Mouse (Mus musculus): Measurements from ENCODE around the gene Lilr4b.

DNA sequence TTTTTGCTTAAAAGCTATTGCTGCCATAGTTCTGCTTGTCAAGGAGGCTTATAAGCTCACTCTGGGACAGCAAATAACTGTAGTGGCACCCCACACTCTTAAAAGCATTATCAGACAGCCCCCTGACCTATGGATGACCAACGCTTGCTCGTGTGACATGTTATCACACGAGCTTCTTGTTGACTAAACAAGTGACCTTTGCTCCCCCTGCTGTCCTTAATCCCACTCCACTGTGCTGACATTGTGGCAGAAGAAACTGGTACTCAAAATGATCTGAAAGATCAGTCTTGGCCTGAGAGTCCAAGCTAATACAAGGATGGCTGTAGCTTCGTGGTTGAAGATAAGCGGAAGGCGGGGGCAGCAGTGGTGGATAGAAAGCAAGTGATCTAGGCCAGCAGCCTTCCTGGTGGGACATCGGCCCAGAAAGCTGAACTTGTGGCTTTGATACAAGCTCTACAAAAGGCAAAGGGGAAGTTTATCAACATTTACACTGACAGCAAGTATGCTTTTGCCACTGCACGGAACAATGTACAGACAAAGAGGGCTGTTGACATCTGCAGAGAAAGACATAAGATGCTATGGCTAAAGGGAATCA lies 48.5 kb downstream of the Lilr4b start:
- no peak for TF ChIP-seq POLR2A (IDR thresholded peaks at IDR 0.05; ENCODE audit: low read depth, low read length)
- no peak for TF ChIP-seq CTCF (IDR thresholded peaks at IDR 0.05; ENCODE audit: extremely low read depth, insufficient read length, insufficient replicate concordance, low read depth, low read length)

Measured in small intestine, adult 2 months (tissue).